Mouse (Mus musculus) brain, embryonic 14.5 days (tissue): ENCODE measurements around the gene Pafah1b3.
A peak's percentile ranks its signal among the peaks of the same experiment; 100 is the strongest.

Source experiments
- CTCF ChIP-seq: fragments of 200-500 bp; IDR thresholded peaks from 2 replicates; pipeline ENCODE4 v1.5.1; 2012; ENCODE audit warnings: inconsistent platforms, mild to moderate bottlenecking, moderate library complexity, borderline replicate concordance; ENCODE audit not compliant: insufficient read depth, insufficient read length; ENCODE audit errors: extremely low read depth
- POLR2A ChIP-seq: fragments of 200-500 bp; IDR thresholded peaks from 2 replicates; pipeline ENCODE4 v1.6.1; 2012; ENCODE audit warnings: mild to moderate bottlenecking, inconsistent platforms, borderline replicate concordance; ENCODE audit not compliant: poor library complexity, insufficient read depth, insufficient read length, severe bottlenecking; ENCODE audit errors: extremely low read depth

- TF ChIP-seq POLR2A, result 0 out of 2 replicates have a peak, but pooled peaks have one; percentile 4
- no peak for TF ChIP-seq CTCF
Observed at GRCm38 (mm10) chr7:25249314-25250140, 48.3 kb downstream of the Pafah1b3 start.
